Mouse (Mus musculus) granulocyte monocyte progenitor cell, adult 5-6 weeks (primary cell): ENCODE results near the gene Chka. TPM values are rescaled to one million over a fixed set of nuclear protein-coding genes. Genes with fewer than 3 reads are reported as not detected.

Experiments used
- ATAC-seq: replicated peaks from 2 replicates; pipeline ENCODE4 v1.8.0; 2016; ENCODE audit warnings: mild to moderate bottlenecking, moderate TSS enrichment, inconsistent platforms; ENCODE audit not compliant: poor library complexity, severe bottlenecking
- total RNA-seq, 2 experiments: library from RNA; stranded (forward) in 1 of 2; stranded (reverse) in 1 of 2; fragments of 200-712, 200-1000 nt in 1 of 2; fragments of >200 nt in 1 of 2; fragmentation: Nextera tagmentation in 1 of 2; gene quantifications; 2 replicates each; pipeline ENCODE4 v1.2.3; 2014 to 2017

The Chka gene
- total RNA-seq, 2 experiments from 2014 or later: 30.2 to 32.7 TPM

DNA sequence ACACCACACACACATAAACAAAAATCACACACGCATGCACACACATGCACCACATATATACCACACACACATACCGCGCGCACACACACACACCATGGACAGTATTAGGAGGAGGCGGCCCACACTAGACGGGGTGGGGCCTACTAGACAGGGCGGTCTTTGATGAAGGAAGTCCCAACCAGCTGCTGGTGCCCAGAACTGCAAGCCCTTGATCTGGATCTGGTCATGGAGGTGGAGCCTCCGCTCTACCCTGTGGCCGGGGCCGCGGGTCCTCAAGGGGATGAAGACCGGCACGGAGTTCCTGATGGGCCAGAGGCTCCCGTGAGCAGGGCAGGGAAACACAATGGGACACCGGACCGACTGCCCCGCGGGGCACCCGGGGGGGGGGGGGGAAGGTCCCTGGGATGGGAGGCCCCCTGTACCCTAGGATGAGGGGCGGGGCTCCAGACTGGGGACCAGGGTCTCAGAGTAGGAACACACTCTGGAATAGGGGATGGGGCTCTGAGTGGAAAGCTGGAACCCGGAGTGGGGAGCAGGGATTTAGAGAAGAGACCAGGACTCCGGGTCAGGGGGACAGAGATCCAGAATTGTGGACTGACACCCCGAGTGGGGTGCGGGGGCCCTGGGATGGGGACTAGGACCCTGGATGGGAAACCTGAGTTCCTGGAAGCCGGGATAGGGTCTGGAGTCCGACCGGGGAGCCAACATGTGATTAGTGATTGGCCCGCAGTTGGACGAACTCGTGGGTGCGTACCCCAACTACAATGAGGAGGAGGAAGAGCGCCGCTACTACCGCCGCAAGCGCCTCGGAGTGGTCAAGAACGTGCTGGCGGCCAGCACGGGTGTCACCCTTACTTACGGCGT, 83.7 kb downstream of the Chka start, which contains the start of gene Unc93b1:
TSS of gene Unc93b1 (plus strand) at position 155 of the 864 bp plus-strand sequence.
- peak; percentile 71 for ATAC-seq

DNA sequence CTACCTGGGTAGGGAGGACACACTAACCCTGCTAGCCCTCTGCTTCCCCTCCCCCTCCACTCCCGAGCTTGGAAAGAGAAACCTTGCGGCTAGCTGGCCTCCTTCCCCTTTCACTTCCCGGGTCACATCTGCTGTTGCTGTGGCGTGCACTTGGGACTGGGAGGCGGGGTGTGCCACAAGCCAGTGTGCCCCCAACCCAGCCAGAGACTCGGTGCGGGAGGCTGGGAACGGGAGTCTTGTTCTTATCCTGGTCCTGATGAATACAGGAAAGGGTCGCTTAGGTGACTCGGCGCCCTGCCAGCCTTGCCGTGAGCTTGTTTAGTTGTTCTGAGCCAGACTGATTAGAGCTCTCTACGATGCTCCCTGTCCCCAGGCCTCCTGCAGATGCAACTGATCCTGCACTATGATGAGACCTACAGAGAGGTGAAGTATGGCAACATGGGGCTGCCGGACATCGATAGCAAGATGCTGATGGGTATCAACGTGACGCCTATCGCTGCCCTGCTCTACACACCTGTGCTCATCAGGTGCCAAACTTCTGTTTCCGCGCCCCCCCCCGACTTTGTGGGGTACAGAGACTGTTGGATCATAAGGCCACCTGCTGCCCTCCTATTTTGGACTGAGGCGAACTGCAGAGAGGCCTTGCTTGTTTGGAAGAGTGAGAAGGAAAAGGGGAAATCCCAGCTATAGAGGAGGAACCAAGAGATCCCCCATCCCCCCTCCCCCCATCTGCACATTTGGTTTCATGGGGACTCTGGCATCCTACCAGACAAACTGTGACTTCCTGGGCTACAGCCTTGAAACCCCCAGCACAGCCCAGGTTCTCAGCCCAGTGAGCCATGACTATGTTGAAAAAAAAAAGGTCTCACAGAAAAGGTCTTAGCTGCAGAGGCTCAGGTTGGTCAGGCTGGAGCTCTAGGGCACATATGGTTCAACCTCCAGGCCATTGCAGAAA, 84.6 kb downstream of the Chka start:
- ATAC-seq: peak; percentile 57

DNA sequence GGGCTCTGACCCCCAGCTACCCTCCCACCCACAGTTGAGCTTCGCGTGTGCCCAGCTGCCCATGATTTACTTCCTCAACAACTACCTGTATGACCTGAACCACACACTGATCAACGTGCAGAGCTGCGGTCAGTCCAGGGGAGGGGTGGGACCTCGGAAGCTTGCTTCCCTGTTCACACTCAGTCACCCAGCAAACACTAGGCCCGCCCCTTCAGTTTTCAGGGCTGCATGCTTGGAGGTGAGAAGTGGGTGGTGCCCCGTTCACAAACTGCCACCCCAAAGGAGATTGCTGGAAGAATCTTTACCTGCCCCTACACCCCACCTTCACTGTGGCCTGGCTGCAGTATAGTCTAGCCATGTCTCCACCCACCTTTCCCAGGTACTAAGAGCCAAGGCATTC, 90.7 kb downstream of the Chka start:
- no peak for ATAC-seq

DNA sequence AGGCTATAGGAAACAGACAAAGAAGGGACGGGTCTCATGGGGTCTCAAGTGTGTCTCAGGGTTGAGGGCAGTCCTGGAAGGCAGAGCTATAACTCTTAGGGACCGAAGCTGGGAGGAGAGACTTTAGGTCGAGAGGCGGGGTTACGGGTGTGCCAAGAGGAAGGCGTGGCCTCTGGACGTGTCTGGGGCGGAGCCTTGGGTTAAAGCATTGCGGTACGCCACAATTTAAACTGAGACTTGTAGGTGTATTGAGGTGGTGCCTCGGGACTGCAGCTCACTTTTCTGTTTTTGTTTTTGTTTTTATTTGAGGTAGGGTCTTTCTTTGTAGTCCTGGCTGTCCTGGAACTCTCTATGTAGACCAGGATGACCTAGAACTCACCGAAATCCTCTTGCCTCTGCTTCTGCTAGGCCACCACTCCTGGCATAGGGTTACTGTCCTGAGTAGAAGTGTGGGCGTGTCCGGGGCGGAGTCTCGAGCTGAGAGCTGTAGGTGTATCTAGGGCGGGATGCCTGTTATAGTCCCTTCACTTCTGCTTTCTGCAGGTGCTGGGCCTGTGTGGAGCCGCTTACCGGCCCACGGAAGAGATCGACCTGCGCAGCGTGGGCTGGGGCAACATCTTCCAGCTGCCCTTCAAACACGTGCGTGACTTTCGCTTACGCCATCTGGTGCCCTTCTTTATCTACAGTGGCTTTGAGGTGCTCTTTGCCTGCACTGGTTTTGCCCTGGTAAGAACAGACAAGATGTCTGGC, 91.6 kb downstream of the Chka start:
- peak; percentile 54 for ATAC-seq

Other genes with a start within 250 kb of the Chka start
- 28.0 and 36.6 TPM in 2 replicates for gene Lrp5, start 165.2 kb upstream of the Chka start, total RNA-seq (2014; fragmentation: Nextera tagmentation)
- 12.5 and 15.1 TPM in 2 replicates for gene Lrp5, start 165.2 kb upstream of the Chka start, total RNA-seq (2017)
- gene 1810055G02Rik, start 143.5 kb upstream of the Chka start, total RNA-seq (2014; fragmentation: Nextera tagmentation): 10.0 and 13.4 TPM in 2 replicates
- 4.5 and 9.0 TPM in 2 replicates for gene 1810055G02Rik, start 143.5 kb upstream of the Chka start, total RNA-seq (2017)
- gene Kmt5b, start 84.4 kb upstream of the Chka start, total RNA-seq (2014; fragmentation: Nextera tagmentation): 28.2 and 38.5 TPM in 2 replicates
- 37.0 and 41.4 TPM in 2 replicates for gene Kmt5b, start 84.4 kb upstream of the Chka start, total RNA-seq (2017)
- 165 and 253 TPM in 2 replicates for gene Tcirg1, start 55.4 kb downstream of the Chka start, total RNA-seq (2014; fragmentation: Nextera tagmentation)
- gene Tcirg1, start 55.4 kb downstream of the Chka start, total RNA-seq (2017): 159 and 178 TPM in 2 replicates
- gene Ndufs8, start 61.0 kb downstream of the Chka start, total RNA-seq (2014; fragmentation: Nextera tagmentation): 157 and 158 TPM in 2 replicates
- 89.0 and 91.9 TPM in 2 replicates for gene Ndufs8, start 61.0 kb downstream of the Chka start, total RNA-seq (2017)
- 5.9 and 8.4 TPM in 2 replicates for gene Aldh3b1, start 78.0 kb downstream of the Chka start, total RNA-seq (2014; fragmentation: Nextera tagmentation)
- gene Aldh3b1, start 78.0 kb downstream of the Chka start, total RNA-seq (2017): 8.4 and 14.1 TPM in 2 replicates
- gene Unc93b1, start 83.4 kb downstream of the Chka start, total RNA-seq (2014; fragmentation: Nextera tagmentation): 162 and 191 TPM in 2 replicates
- 205 and 220 TPM in 2 replicates for gene Unc93b1, start 83.4 kb downstream of the Chka start, total RNA-seq (2017)
- not detected in 2 replicates for gene Aldh3b3, start 106.9 kb downstream of the Chka start, total RNA-seq (2014; fragmentation: Nextera tagmentation)
- gene Aldh3b3, start 106.9 kb downstream of the Chka start, total RNA-seq (2017): not detected in 2 replicates
- gene Aldh3b2, start 120.6 kb downstream of the Chka start, total RNA-seq (2014; fragmentation: Nextera tagmentation): not detected in 2 replicates
- 0.09 TPM in 1 of 2 replicates, not detected in the other for gene Aldh3b2, start 120.6 kb downstream of the Chka start, total RNA-seq (2017)
- 4.1 and 6.4 TPM in 2 replicates for gene Acy3, start 134.8 kb downstream of the Chka start, total RNA-seq (2014; fragmentation: Nextera tagmentation)
- 0.73 and 4.0 TPM in 2 replicates for gene Acy3, start 134.8 kb downstream of the Chka start, total RNA-seq (2017)
- gene Tbx10, start 141.0 kb downstream of the Chka start, total RNA-seq (2014; fragmentation: Nextera tagmentation): not detected in 2 replicates
- gene Tbx10, start 141.0 kb downstream of the Chka start, total RNA-seq (2017): not detected in 2 replicates
- 9.7 and 16.3 TPM in 2 replicates for gene Nudt8, start 148.8 kb downstream of the Chka start, total RNA-seq (2014; fragmentation: Nextera tagmentation)
- gene Nudt8, start 148.8 kb downstream of the Chka start, total RNA-seq (2017): 4.4 and 10.5 TPM in 2 replicates
- gene Gm49405, start 148.9 kb downstream of the Chka start, total RNA-seq (2014; fragmentation: Nextera tagmentation): 0.30 and 3.0 TPM in 2 replicates
- 1.2 and 1.3 TPM in 2 replicates for gene Gm49405, start 148.9 kb downstream of the Chka start, total RNA-seq (2017)
- 3.0 and 7.0 TPM in 2 replicates for gene Doc2g, start 151.5 kb downstream of the Chka start, total RNA-seq (2014; fragmentation: Nextera tagmentation)
- 0.46 and 2.9 TPM in 2 replicates for gene Doc2g, start 151.5 kb downstream of the Chka start, total RNA-seq (2017)
- gene Ndufv1, start 161.0 kb downstream of the Chka start, total RNA-seq (2014; fragmentation: Nextera tagmentation): 93.8 and 132 TPM in 2 replicates
- 222 and 241 TPM in 2 replicates for gene Ndufv1, start 161.0 kb downstream of the Chka start, total RNA-seq (2017)
- gene Gstp1, start 186.2 kb downstream of the Chka start, total RNA-seq (2014; fragmentation: Nextera tagmentation): 235 and 335 TPM in 2 replicates
- 84.1 and 120 TPM in 2 replicates for gene Gstp1, start 186.2 kb downstream of the Chka start, total RNA-seq (2017)
- gene Gstp2, start 194.2 kb downstream of the Chka start, total RNA-seq (2014; fragmentation: Nextera tagmentation): not detected in 2 replicates
- 4.3 TPM in 1 of 2 replicates, not detected in the other for gene Gstp2, start 194.2 kb downstream of the Chka start, total RNA-seq (2017)
- gene Gstp3, start 207.8 kb downstream of the Chka start, total RNA-seq (2014; fragmentation: Nextera tagmentation): not detected in 2 replicates
- gene Gstp3, start 207.8 kb downstream of the Chka start, total RNA-seq (2017): 0.65 TPM in 1 of 2 replicates, not detected in the other
- not detected in 2 replicates for gene Cabp2, start 229.8 kb downstream of the Chka start, total RNA-seq (2014; fragmentation: Nextera tagmentation)
- gene Cabp2, start 229.8 kb downstream of the Chka start, total RNA-seq (2017): not detected in 2 replicates
- gene Cdk2ap2, start 245.4 kb downstream of the Chka start, total RNA-seq (2014; fragmentation: Nextera tagmentation): 119 and 155 TPM in 2 replicates
- gene Cdk2ap2, start 245.4 kb downstream of the Chka start, total RNA-seq (2017): 33.7 and 36.5 TPM in 2 replicates
- gene Pitpnm1, start 248.2 kb downstream of the Chka start, total RNA-seq (2014; fragmentation: Nextera tagmentation): 11.3 and 16.8 TPM in 2 replicates
- gene Pitpnm1, start 248.2 kb downstream of the Chka start, total RNA-seq (2017): 4.5 and 24.3 TPM in 2 replicates